Comparison of ENCODE assay signal across 8 mouse cellular contexts in genomic region chr6:98949286-98949685, GRCm38 (mm10).
A peak's percentile ranks its signal among the peaks of the same experiment; 100 is the strongest.
DNase-seq lines count a peak whose midpoint lies in the region; ATAC-seq and TF ChIP-seq lines count a peak whose summit lies in the region.

No protein-coding gene starts in this region.

- peaks cover 65% of the 10 kb centered on the region for H3K4me1 ChIP-seq in forebrain, embryonic 10.5 days
- peaks cover 32% of the 10 kb centered on the region for H3K4me1 ChIP-seq in forebrain, embryonic 15.5 days
- H3K4me1 ChIP-seq in neural tube, embryonic 13.5 days (replicated peaks) = peaks cover 62% of the 10 kb centered on the region
- peaks cover 20% of the 10 kb centered on the region for H3K4me1 ChIP-seq in kidney, postnatal 0 days (replicated peaks; ENCODE audit: insufficient read depth, low read length)
- peaks cover 48% of the 10 kb centered on the region for H3K4me1 ChIP-seq in stomach, embryonic 16.5 days (ENCODE audit: control insufficient read depth, insufficient read depth, low read length)
- peaks cover 37% of the 10 kb centered on the region for H3K4me1 ChIP-seq in forebrain, embryonic 12.5 days

- WGBS in forebrain, embryonic 10.5 days = 64% methylated on average over 7 of the region's 7 CpGs
- 36% methylated on average over 7 of the region's 7 CpGs for WGBS in forebrain, embryonic 15.5 days
- 56% methylated on average over 7 of the region's 7 CpGs for WGBS in neural tube, embryonic 13.5 days
- 54% methylated on average over 7 of the region's 7 CpGs for WGBS in kidney, postnatal 0 days
- 27% methylated on average over 7 of the region's 7 CpGs for whole genome bisulfite sequencing in stomach, embryonic 16.5 days
- 47% methylated on average over 7 of the region's 7 CpGs for WGBS in forebrain, embryonic 12.5 days

- H3K36me3 ChIP-seq in forebrain, embryonic 10.5 days (replicated peaks) = peaks cover 43% of the 10 kb centered on the region
- peaks cover 1% of the 10 kb centered on the region; the same call in 1 of the 2 replicates for H3K36me3 ChIP-seq in forebrain, embryonic 15.5 days
- peaks cover 4% of the 10 kb centered on the region; the same call in 1 of the 2 replicates for H3K36me3 ChIP-seq in neural tube, embryonic 13.5 days
- no peaks in the 10 kb centered on the region for H3K36me3 ChIP-seq in kidney, postnatal 0 days (ENCODE audit: insufficient read depth, low read length)
- H3K36me3 ChIP-seq in stomach, embryonic 16.5 days (ENCODE audit: control insufficient read depth, insufficient read depth, low read length) = 0 out of 2 replicates have a peak, but pooled peaks cover 3% of the 10 kb centered on the region
- H3K36me3 ChIP-seq in forebrain, embryonic 12.5 days (replicated peaks) = peaks cover 8% of the 10 kb centered on the region

- peak overlapping the region; percentile 80 for H3K27ac ChIP-seq in forebrain, embryonic 10.5 days
- no peak overlapping the region for H3K27ac ChIP-seq in forebrain, embryonic 15.5 days (replicated peaks)
- 0 out of 2 replicates have a peak overlapping the region, but pooled peaks have one; percentile 11 for H3K27ac ChIP-seq in neural tube, embryonic 13.5 days (replicated peaks)
- peak overlapping the region; percentile 80 for H3K27ac ChIP-seq in kidney, postnatal 0 days
- H3K27ac ChIP-seq in stomach, embryonic 16.5 days (ENCODE audit: low read length) = peak overlapping the region; percentile 91
- H3K27ac ChIP-seq in forebrain, embryonic 12.5 days = no peak overlapping the region

- H3K9ac ChIP-seq in forebrain, embryonic 15.5 days (replicated peaks) = no peak overlapping the region
- no peak overlapping the region for H3K9ac ChIP-seq in neural tube, embryonic 13.5 days
- no peak overlapping the region for H3K9ac ChIP-seq in kidney, postnatal 0 days (ENCODE audit: low read depth, low read length)
- peak overlapping the region; percentile 50; the same call in 1 of the 2 replicates for H3K9ac ChIP-seq in stomach, embryonic 16.5 days (ENCODE audit: low read length)
- H3K9ac ChIP-seq in forebrain, embryonic 12.5 days = no peak overlapping the region

- no peak overlapping the region for H3K4me2 ChIP-seq in forebrain, embryonic 15.5 days (replicated peaks)
- H3K4me2 ChIP-seq in neural tube, embryonic 13.5 days = no peak overlapping the region
- peak overlapping the region; percentile 4; the same call in 1 of the 2 replicates for H3K4me2 ChIP-seq in kidney, postnatal 0 days (ENCODE audit: low read length)
- peak overlapping the region; percentile 3 for H3K4me2 ChIP-seq in stomach, embryonic 16.5 days (ENCODE audit: low read depth, low read length)
- no peak overlapping the region for H3K4me2 ChIP-seq in forebrain, embryonic 12.5 days

- H3K27me3 ChIP-seq in forebrain, embryonic 10.5 days (ENCODE audit: poor library complexity, severe bottlenecking) = peaks cover 42% of the 10 kb centered on the region
- 0 out of 2 replicates have a peak, but pooled peaks cover 4% of the 10 kb centered on the region for H3K27me3 ChIP-seq in forebrain, embryonic 15.5 days
- H3K27me3 ChIP-seq in neural tube, embryonic 13.5 days = no peaks in the 10 kb centered on the region
- H3K27me3 ChIP-seq in kidney, postnatal 0 days (ENCODE audit: insufficient read depth, low read length) = no peaks in the 10 kb centered on the region
- H3K27me3 ChIP-seq in stomach, embryonic 16.5 days (ENCODE audit: control insufficient read depth, insufficient read depth, low read length) = no peaks in the 10 kb centered on the region
- H3K27me3 ChIP-seq in forebrain, embryonic 12.5 days = peaks cover 48% of the 10 kb centered on the region

- no peaks in the 10 kb centered on the region for H3K9me3 ChIP-seq in forebrain, embryonic 10.5 days
- no peaks in the 10 kb centered on the region for H3K9me3 ChIP-seq in forebrain, embryonic 15.5 days
- no peaks in the 10 kb centered on the region for H3K9me3 ChIP-seq in neural tube, embryonic 13.5 days
- H3K9me3 ChIP-seq in kidney, postnatal 0 days (replicated peaks; ENCODE audit: low read length) = no peaks in the 10 kb centered on the region
- no peaks in the 10 kb centered on the region for H3K9me3 ChIP-seq in stomach, embryonic 16.5 days (replicated peaks; ENCODE audit: control insufficient read depth, low read length)
- no peaks in the 10 kb centered on the region for H3K9me3 ChIP-seq in forebrain, embryonic 12.5 days

- DNase-seq in forebrain, embryonic 10.5 days (ENCODE audit: extremely low spot score, low spot score) = no peak
- DNase-seq in neural tube, embryonic 10.5 days (ENCODE audit: extremely low spot score, low spot score) = no peak
- DNase-seq in kidney, postnatal 0 days (ENCODE audit: low spot score) = peak; percentile 50
- no peak for DNase-seq in embryo, embryonic 9.5 days (ENCODE audit: extremely low spot score)

- no peak for TF ChIP-seq CTCF in kidney, postnatal 0 days (IDR thresholded peaks at IDR 0.05; ENCODE audit: low read depth)

- ATAC-seq in forebrain, embryonic 15.5 days (replicated peaks) = no peak
- ATAC-seq in neural tube, embryonic 13.5 days (ENCODE audit: low read depth) = no peak
- no peak for ATAC-seq in kidney, postnatal 0 days (replicated peaks; ENCODE audit: low FRiP score, low read depth)
- ATAC-seq in stomach, embryonic 16.5 days (ENCODE audit: insufficient read depth, low FRiP score) = no peak
- ATAC-seq in forebrain, embryonic 12.5 days (ENCODE audit: low FRiP score) = no peak

- H3K4me3 ChIP-seq in forebrain, embryonic 10.5 days = no peak overlapping the region
- H3K4me3 ChIP-seq in forebrain, embryonic 15.5 days = no peak overlapping the region
- no peak overlapping the region for H3K4me3 ChIP-seq in neural tube, embryonic 13.5 days
- H3K4me3 ChIP-seq in kidney, postnatal 0 days (replicated peaks; ENCODE audit: low read depth, low read length) = no peak overlapping the region
- H3K4me3 ChIP-seq in stomach, embryonic 16.5 days (replicated peaks; ENCODE audit: low read length) = no peak overlapping the region
- no peak overlapping the region for H3K4me3 ChIP-seq in forebrain, embryonic 12.5 days (replicated peaks)

Comparison
In these comparisons a context has a peak if more than half of its experiments do, and no peak if none do; other contexts are left out.
1. H3K27ac ChIP-seq: peak in forebrain, embryonic 10.5 days (single experiment), neural tube, embryonic 13.5 days (single experiment), kidney, postnatal 0 days (single experiment) and stomach, embryonic 16.5 days (single experiment); none in forebrain, embryonic 15.5 days (single experiment) and forebrain, embryonic 12.5 days (single experiment).
2. H3K4me2 ChIP-seq: peak in kidney, postnatal 0 days (single experiment) and stomach, embryonic 16.5 days (single experiment); none in forebrain, embryonic 15.5 days (single experiment), neural tube, embryonic 13.5 days (single experiment) and forebrain, embryonic 12.5 days (single experiment).